Mouse (Mus musculus): ENCODE results near the gene Cbwd1. TPM values are rescaled to one million over a fixed set of nuclear protein-coding genes. Genes with fewer than 3 reads are reported as not detected.

The Cbwd1 gene
- polyA plus RNA-seq, 1 experiment from 2014 or later: 16.5 TPM

Small RNAs within 50 kb of the gene (microRNA-seq; reads per million reads assigned to microRNA genes)
- gene Mir3084-1: not detected

Other genes with a start within 250 kb of the Cbwd1 start
- 7.6 and 7.8 TPM in 2 replicates for gene Pgm5, start 99.8 kb downstream of the Cbwd1 start, polyA plus RNA-seq (2014; fragmentation: Nextera tagmentation; extraction: Ambion mirVana)
- 765 and 800 TPM in 2 replicates for gene Gm10053, start 85.9 kb downstream of the Cbwd1 start, polyA plus RNA-seq (2014; fragmentation: Nextera tagmentation; extraction: Ambion mirVana)
- not detected in 2 replicates for gene Foxd4, start 60.4 kb downstream of the Cbwd1 start, polyA plus RNA-seq (2014; fragmentation: Nextera tagmentation; extraction: Ambion mirVana)
- 2.9 and 4.6 TPM in 2 replicates for gene Dock8, start 37.9 kb upstream of the Cbwd1 start, polyA plus RNA-seq (2014; fragmentation: Nextera tagmentation; extraction: Ambion mirVana)